Mouse (Mus musculus): Measurements from ENCODE around the gene Myo18b. TPM values are rescaled to one million over a fixed set of nuclear protein-coding genes. Genes with fewer than 3 reads are reported as not detected.

The Myo18b gene
- polyA plus RNA-seq, 1 experiment = not detected

- Histone ChIP-seq H3K79me3 (ENCODE audit: low read depth) (no peaks in the 10 kb centered on the region), H3K36me3 (ENCODE audit: control insufficient read depth, insufficient read depth) (no peaks in the 10 kb centered on the region), H3ac (ENCODE audit: control insufficient read depth, insufficient read length, low read depth) (no peak overlapping the region), H3K27me3 (ENCODE audit: control insufficient read depth, insufficient read depth, insufficient read length) (no peaks in the 10 kb centered on the region), H3K4me3 (ENCODE audit: insufficient read depth, poor library complexity, severe bottlenecking) (no peak overlapping the region), H3K79me2 (ENCODE audit: control insufficient read depth, insufficient read depth) (no peaks in the 10 kb centered on the region)
- TF ChIP-seq MYOG (IDR thresholded peaks at IDR 0.05; ENCODE audit: control insufficient read depth, extremely low read depth, insufficient read length) = no peak
- no peak for TF ChIP-seq USF1 (IDR thresholded peaks at IDR 0.05; ENCODE audit: low read depth)
- TF ChIP-seq CTCF (IDR thresholded peaks at IDR 0.05; ENCODE audit: control insufficient read depth, insufficient read depth, insufficient read length) = no peak
- no peak for TF ChIP-seq MYOD1 (IDR thresholded peaks at IDR 0.05; ENCODE audit: control insufficient read depth, insufficient read length, low read depth)
- TF ChIP-seq MAX (IDR thresholded peaks at IDR 0.05) = no peak
- no peak for TF ChIP-seq CEBPB (IDR thresholded peaks at IDR 0.05; ENCODE audit: low read depth)
- no peak for TF ChIP-seq FOSL1 (IDR thresholded peaks at IDR 0.05; ENCODE audit: insufficient read depth, low read length, poor library complexity, severe bottlenecking)
These were observed 134.6 kb downstream of the Myo18b start for GRCm38 (mm10) chr5:112761415-112762075.

GRCm38 (mm10) chr5:112755581-112755980 lies 140.6 kb downstream of the Myo18b start:
- no peaks in the 10 kb centered on the region for H3K36me3 ChIP-seq (ENCODE audit: control insufficient read depth, insufficient read depth)
- no peaks in the 10 kb centered on the region for H3K79me2 ChIP-seq (ENCODE audit: control insufficient read depth, insufficient read depth)
- H3K4me3 ChIP-seq (ENCODE audit: insufficient read depth, poor library complexity, severe bottlenecking) = no peak overlapping the region
- H3K27me3 ChIP-seq (ENCODE audit: control insufficient read depth, insufficient read depth, insufficient read length) = no peaks in the 10 kb centered on the region
- no peak overlapping the region for H3ac ChIP-seq (ENCODE audit: control insufficient read depth, insufficient read length, low read depth)
- TF ChIP-seq CTCF (IDR thresholded peaks at IDR 0.05; ENCODE audit: control insufficient read depth, insufficient read depth, insufficient read length) (no peak), FOSL1 (IDR thresholded peaks at IDR 0.05; ENCODE audit: insufficient read depth, low read length, poor library complexity, severe bottlenecking) (no peak), MYOD1 (IDR thresholded peaks at IDR 0.05; ENCODE audit: control insufficient read depth, insufficient read length, low read depth) (no peak), MYOG (IDR thresholded peaks at IDR 0.05; ENCODE audit: control insufficient read depth, extremely low read depth, insufficient read length) (no peak), MAX (IDR thresholded peaks at IDR 0.05) (no peak), CEBPB (IDR thresholded peaks at IDR 0.05; ENCODE audit: low read depth) (no peak), USF1 (IDR thresholded peaks at IDR 0.05; ENCODE audit: low read depth) (no peak)
- no peaks in the 10 kb centered on the region for H3K79me3 ChIP-seq (ENCODE audit: low read depth)

- no peaks in the 10 kb centered on the region for H3K79me3 ChIP-seq (ENCODE audit: low read depth)
- TF ChIP-seq MYOD1 (IDR thresholded peaks at IDR 0.05; ENCODE audit: control insufficient read depth, insufficient read length, low read depth) = no peak
- TF ChIP-seq MYOG (IDR thresholded peaks at IDR 0.05; ENCODE audit: control insufficient read depth, extremely low read depth, insufficient read length) = no peak
- TF ChIP-seq MAX (IDR thresholded peaks at IDR 0.05) = no peak
- no peaks in the 10 kb centered on the region for H3K27me3 ChIP-seq (ENCODE audit: control insufficient read depth, insufficient read depth, insufficient read length)
- H3K4me3 ChIP-seq (ENCODE audit: insufficient read depth, poor library complexity, severe bottlenecking) = no peak overlapping the region
- no peaks in the 10 kb centered on the region for H3K79me2 ChIP-seq (ENCODE audit: control insufficient read depth, insufficient read depth)
- H3ac ChIP-seq (ENCODE audit: control insufficient read depth, insufficient read length, low read depth) = no peak overlapping the region
- H3K36me3 ChIP-seq (ENCODE audit: control insufficient read depth, insufficient read depth) = no peaks in the 10 kb centered on the region
These were observed 146.5 kb downstream of the Myo18b start for GRCm38 (mm10) chr5:112749634-112750033.

GRCm38 (mm10) chr5:112748001-112748719 lies 148.0 kb downstream of the Myo18b start:
- Histone ChIP-seq H3K27me3 (ENCODE audit: control insufficient read depth, insufficient read depth, insufficient read length) (no peaks in the 10 kb centered on the region), H3K79me3 (ENCODE audit: low read depth) (no peaks in the 10 kb centered on the region), H3K79me2 (ENCODE audit: control insufficient read depth, insufficient read depth) (no peaks in the 10 kb centered on the region), H3K36me3 (ENCODE audit: control insufficient read depth, insufficient read depth) (no peaks in the 10 kb centered on the region), H3K4me3 (ENCODE audit: insufficient read depth, poor library complexity, severe bottlenecking) (no peak overlapping the region), H3ac (ENCODE audit: control insufficient read depth, insufficient read length, low read depth) (no peak overlapping the region)
- TF ChIP-seq CTCF (IDR thresholded peaks at IDR 0.05; ENCODE audit: control insufficient read depth, insufficient read depth, insufficient read length) (no peak), MAX (IDR thresholded peaks at IDR 0.05) (no peak), CEBPB (IDR thresholded peaks at IDR 0.05; ENCODE audit: low read depth) (no peak), FOSL1 (IDR thresholded peaks at IDR 0.05; ENCODE audit: insufficient read depth, low read length, poor library complexity, severe bottlenecking) (no peak), MYOD1 (IDR thresholded peaks at IDR 0.05; ENCODE audit: control insufficient read depth, insufficient read length, low read depth) (no peak), MYOG (IDR thresholded peaks at IDR 0.05; ENCODE audit: control insufficient read depth, extremely low read depth, insufficient read length) (no peak), USF1 (IDR thresholded peaks at IDR 0.05; ENCODE audit: low read depth) (no peak)

- TF ChIP-seq CEBPB (IDR thresholded peaks at IDR 0.05; ENCODE audit: low read depth) = no peak
- TF ChIP-seq MAX (IDR thresholded peaks at IDR 0.05) = no peak
- TF ChIP-seq MYOD1 (IDR thresholded peaks at IDR 0.05; ENCODE audit: control insufficient read depth, insufficient read length, low read depth) = no peak
- TF ChIP-seq FOSL1 (IDR thresholded peaks at IDR 0.05; ENCODE audit: insufficient read depth, low read length, poor library complexity, severe bottlenecking) = no peak
- no peak for TF ChIP-seq MYOG (IDR thresholded peaks at IDR 0.05; ENCODE audit: control insufficient read depth, extremely low read depth, insufficient read length)
- no peak for TF ChIP-seq CTCF (IDR thresholded peaks at IDR 0.05; ENCODE audit: control insufficient read depth, insufficient read depth, insufficient read length)
- TF ChIP-seq USF1 (IDR thresholded peaks at IDR 0.05; ENCODE audit: low read depth) = no peak
- Histone ChIP-seq H3ac (ENCODE audit: control insufficient read depth, insufficient read length, low read depth) (no peak overlapping the region), H3K79me3 (ENCODE audit: low read depth) (no peaks in the 10 kb centered on the region), H3K79me2 (ENCODE audit: control insufficient read depth, insufficient read depth) (no peaks in the 10 kb centered on the region), H3K27me3 (ENCODE audit: control insufficient read depth, insufficient read depth, insufficient read length) (no peaks in the 10 kb centered on the region), H3K36me3 (ENCODE audit: control insufficient read depth, insufficient read depth) (no peaks in the 10 kb centered on the region), H3K4me3 (ENCODE audit: insufficient read depth, poor library complexity, severe bottlenecking) (no peak overlapping the region)
These were observed 148.7 kb downstream of the Myo18b start for GRCm38 (mm10) chr5:112747306-112747930.
